Mouse (Mus musculus) gastrocnemius, postnatal 4 days (tissue): ENCODE results near the gene Atp1a3. TPM values are rescaled to one million over a fixed set of nuclear protein-coding genes. Genes with fewer than 3 reads are reported as not detected.

Source experiments
- DNase-seq, 2 experiments: peaks; one replicate each; pipeline ENCODE4 v3.0.0; 2021 to 2022; ENCODE audit warnings: low spot score in 2 of 2, mixed read lengths in 2 of 2
- total RNA-seq, 2 experiments: library from RNA; stranded (reverse); gene quantifications; 2 replicates each; pipeline ENCODE4 v1.2.3; 2021

Gene Atp1a3
- total RNA-seq, 2 experiments from 2014 or later: 0.20 to 0.44 TPM

GRCm38 (mm10) chr7:25004806-25005205 is 952 bp downstream of the Atp1a3 start:
- no peak for DNase-seq

- DNase-seq: no peak
These were observed 1.9 kb downstream of the Atp1a3 start for GRCm38 (mm10) chr7:25003820-25004388.

GRCm38 (mm10) chr7:25003291-25003690 is 2.5 kb downstream of the Atp1a3 start:
- no peak for DNase-seq

GRCm38 (mm10) chr7:25000711-25001110 is 5.0 kb downstream of the Atp1a3 start:
- no peak for DNase-seq

GRCm38 (mm10) chr7:25000211-25000610 is 5.5 kb downstream of the Atp1a3 start:
- DNase-seq: no peak

- DNase-seq: no peak
These were observed 12.7 kb downstream of the Atp1a3 start for GRCm38 (mm10) chr7:24993081-24993480.

- DNase-seq: no peak
These were observed 15.3 kb downstream of the Atp1a3 start for GRCm38 (mm10) chr7:24990478-24990877.

GRCm38 (mm10) chr7:24987941-24988340 is 17.8 kb downstream of the Atp1a3 start:
- DNase-seq: no peak

- DNase-seq: no peak
These were observed 20.0 kb downstream of the Atp1a3 start for GRCm38 (mm10) chr7:24985799-24986198.

GRCm38 (mm10) chr7:24984307-24984706 is 21.5 kb downstream of the Atp1a3 start:
- DNase-seq: no peak

- no peak for DNase-seq
These were observed 22.4 kb downstream of the Atp1a3 start for GRCm38 (mm10) chr7:24983396-24983795.

- DNase-seq: no peak
These were observed 25.3 kb downstream of the Atp1a3 start for GRCm38 (mm10) chr7:24980439-24980838.

GRCm38 (mm10) chr7:24978781-24979180 is 27.0 kb downstream of the Atp1a3 start:
- DNase-seq: no peak

GRCm38 (mm10) chr7:24974893-24975595 is 30.7 kb downstream of the Atp1a3 start:
- DNase-seq: no peak

- DNase-seq: no peak
These were observed 31.9 kb downstream of the Atp1a3 start for GRCm38 (mm10) chr7:24973902-24974301.

- DNase-seq: no peak
These were observed 32.5 kb downstream of the Atp1a3 start for GRCm38 (mm10) chr7:24973208-24973607.

- DNase-seq: peak; percentile 66 to 88
These were observed 33.5 kb downstream of the Atp1a3 start, which contains the start of gene Rabac1 for GRCm38 (mm10) chr7:24971972-24972893. Gene Rabac1 (minus strand): TSS chr7:24972754.

GRCm38 (mm10) chr7:24971261-24971971 is 34.3 kb downstream of the Atp1a3 start:
- DNase-seq: peak in 1 of 2 experiments; percentile 35

GRCm38 (mm10) chr7:24970341-24970740 is 35.4 kb downstream of the Atp1a3 start:
- DNase-seq: no peak

- no peak for DNase-seq
These were observed 36.0 kb downstream of the Atp1a3 start for GRCm38 (mm10) chr7:24969805-24970204.

- no peak for DNase-seq
These were observed 37.3 kb downstream of the Atp1a3 start for GRCm38 (mm10) chr7:24968463-24968862.
